Mouse (Mus musculus) midbrain, postnatal 0 days (tissue): ENCODE measurements at regions not wholly inside any gene's neighbourhood (a gene's known extent, or its start where the extent isn't known, plus 50 kb on each side); places are given as distances from the start of the nearest gene placed in this dataset.

Experiments used
- ATAC-seq: fragments of 200-750 bp; cut with Nextera tagmentation; 2 replicates; pipeline ENCODE4 v1.8.0; 2017; ENCODE audit warnings: moderate number of reproducible peaks, mild to moderate bottlenecking, moderate TSS enrichment, moderate library complexity; ENCODE audit not compliant: low FRiP score
- DNase-seq: peaks from one replicate; pipeline ENCODE4 v3.0.0-alpha.2; 2015; ENCODE audit warnings: low spot score
- H3K27ac ChIP-seq: fragments of 300-500 bp; sonication (generic); 2 replicates; pipeline ENCODE4 v1.5.1; 2014; ENCODE audit warnings: low read depth, mild to moderate bottlenecking, low read length, mixed read lengths
- H3K27me3 ChIP-seq: fragments of 300-500 bp; sonication (generic); 2 replicates; pipeline ENCODE4 v1.6.1; 2014; ENCODE audit warnings: low read length, control low read depth, mixed read lengths; ENCODE audit not compliant: insufficient read depth
- H3K36me3 ChIP-seq: fragments of 300-500 bp; sonication (generic); 2 replicates; pipeline ENCODE4 v1.6.1; 2014; ENCODE audit warnings: low read length, control low read depth, mixed read lengths; ENCODE audit not compliant: insufficient read depth
- H3K4me1 ChIP-seq: fragments of 300-500 bp; sonication (generic); 2 replicates; pipeline ENCODE4 v1.6.1; 2014; ENCODE audit warnings: mild to moderate bottlenecking, control low read depth, antibody characterized with exemption, low read length, mixed read lengths; ENCODE audit not compliant: insufficient read depth
- H3K4me2 ChIP-seq: fragments of 300-500 bp; sonication (generic); 2 replicates; pipeline ENCODE4 v1.6.1; 2014; ENCODE audit warnings: low read depth, mild to moderate bottlenecking, low read length, mixed read lengths; ENCODE audit not compliant: poor library complexity, severe bottlenecking
- H3K4me3 ChIP-seq: fragments of 300-500 bp; sonication (generic); 2 replicates; pipeline ENCODE4 v1.5.1; 2014; ENCODE audit warnings: low read depth, mild to moderate bottlenecking, low read length, moderate library complexity
- H3K9ac ChIP-seq: fragments of 300-500 bp; sonication (generic); replicated peaks from 2 replicates; pipeline ENCODE4 v1.6.1; 2014; ENCODE audit warnings: mild to moderate bottlenecking, low read length, moderate library complexity, mixed read lengths; ENCODE audit not compliant: poor library complexity, severe bottlenecking
- H3K9me3 ChIP-seq: fragments of 300-500 bp; sonication (generic); 2 replicates; pipeline ENCODE4 v1.6.1; 2016; ENCODE audit warnings: low read length, control low read depth
- CTCF ChIP-seq: IDR thresholded peaks from 2 replicates; pipeline ENCODE4 v1.5.1; 2016; ENCODE audit warnings: antibody characterized with exemption, mild to moderate bottlenecking
- WGBS: fragments of 180-500 bp; shearing (Covaris S2); extraction: QIAGEN DNeasy Blood & Tissue Kit; methylation state at CpG from one replicate; pipeline ENCODE4 v1.1.7; 2014; 5-methylcytosine and 5-hydroxymethylcytosine counted together

- DNase-seq (no peak), ATAC-seq (no peak)
- Histone ChIP-seq H3K4me1 (no peaks in the 10 kb centered on the region), H3K27me3 (no peaks in the 10 kb centered on the region), H3K9ac (no peak overlapping the region), H3K27ac (no peak overlapping the region), H3K36me3 (no peaks in the 10 kb centered on the region), H3K9me3 (no peaks in the 10 kb centered on the region), H3K4me2 (no peak overlapping the region), H3K4me3 (no peak overlapping the region)
- 78% methylated on average over 3 of the region's 3 CpGs for WGBS
- no peak for TF ChIP-seq CTCF
These were observed 175.8 kb upstream of the Agbl1 start for GRCm38 (mm10) chr7:76053843-76054242.

GRCm38 (mm10) chr7:76099149-76099548 is 130.5 kb upstream of the Agbl1 start:
- ATAC-seq = no peak
- H3K27me3 ChIP-seq = no peaks in the 10 kb centered on the region
- H3K4me3 ChIP-seq = no peak overlapping the region
- WGBS = 81% methylated on average over 1 of the region's 1 CpGs
- no peak overlapping the region for H3K9ac ChIP-seq
- H3K4me2 ChIP-seq = no peak overlapping the region
- H3K36me3 ChIP-seq = no peaks in the 10 kb centered on the region
- DNase-seq = no peak
- no peak overlapping the region for H3K27ac ChIP-seq
- no peaks in the 10 kb centered on the region for H3K9me3 ChIP-seq
- TF ChIP-seq CTCF = no peak
- H3K4me1 ChIP-seq = no peaks in the 10 kb centered on the region

GRCm38 (mm10) chr7:76121242-76121844 is 108.3 kb upstream of the Agbl1 start:
- H3K9me3 ChIP-seq = no peaks in the 10 kb centered on the region
- no peak overlapping the region for H3K4me3 ChIP-seq
- no peak overlapping the region for H3K27ac ChIP-seq
- no peak for ATAC-seq
- H3K4me2 ChIP-seq = no peak overlapping the region
- 49% methylated on average over 8 of the region's 8 CpGs for WGBS
- no peaks in the 10 kb centered on the region for H3K36me3 ChIP-seq
- no peak overlapping the region for H3K9ac ChIP-seq
- no peak for TF ChIP-seq CTCF
- no peaks in the 10 kb centered on the region for H3K27me3 ChIP-seq
- DNase-seq = no peak
- no peaks in the 10 kb centered on the region for H3K4me1 ChIP-seq

- Histone ChIP-seq H3K4me1 (no peaks in the 10 kb centered on the region), H3K4me2 (no peak overlapping the region), H3K9me3 (no peaks in the 10 kb centered on the region), H3K27me3 (no peaks in the 10 kb centered on the region), H3K36me3 (no peaks in the 10 kb centered on the region), H3K9ac (no peak overlapping the region), H3K4me3 (no peak overlapping the region), H3K27ac (no peak overlapping the region)
- DNase-seq (peak; percentile 18), ATAC-seq (no peak)
- TF ChIP-seq CTCF = no peak
- 82% methylated on average over 2 of the region's 2 CpGs for WGBS
These were observed 102.0 kb upstream of the Agbl1 start for GRCm38 (mm10) chr7:76127641-76128111.

GRCm38 (mm10) chr7:76142455-76142854 is 87.2 kb upstream of the Agbl1 start:
- Histone ChIP-seq H3K9me3 (no peaks in the 10 kb centered on the region), H3K27ac (no peak overlapping the region), H3K4me3 (no peak overlapping the region), H3K4me1 (no peaks in the 10 kb centered on the region), H3K27me3 (no peaks in the 10 kb centered on the region), H3K9ac (no peak overlapping the region), H3K36me3 (no peaks in the 10 kb centered on the region), H3K4me2 (no peak overlapping the region)
- no peak for ATAC-seq
- TF ChIP-seq CTCF = no peak
- WGBS = 79% methylated on average over 4 of the region's 4 CpGs
- DNase-seq = no peak

GRCm38 (mm10) chr7:76146385-76146784 is 83.3 kb upstream of the Agbl1 start:
- ATAC-seq (no peak), DNase-seq (no peak)
- Histone ChIP-seq H3K9me3 (no peaks in the 10 kb centered on the region), H3K27me3 (no peaks in the 10 kb centered on the region), H3K4me3 (no peak overlapping the region), H3K9ac (no peak overlapping the region), H3K27ac (no peak overlapping the region), H3K4me1 (no peaks in the 10 kb centered on the region), H3K4me2 (no peak overlapping the region), H3K36me3 (no peaks in the 10 kb centered on the region)
- no peak for TF ChIP-seq CTCF
